Mouse (Mus musculus): ENCODE results near the gene Igf2r.

Igf2r gene

DNA sequence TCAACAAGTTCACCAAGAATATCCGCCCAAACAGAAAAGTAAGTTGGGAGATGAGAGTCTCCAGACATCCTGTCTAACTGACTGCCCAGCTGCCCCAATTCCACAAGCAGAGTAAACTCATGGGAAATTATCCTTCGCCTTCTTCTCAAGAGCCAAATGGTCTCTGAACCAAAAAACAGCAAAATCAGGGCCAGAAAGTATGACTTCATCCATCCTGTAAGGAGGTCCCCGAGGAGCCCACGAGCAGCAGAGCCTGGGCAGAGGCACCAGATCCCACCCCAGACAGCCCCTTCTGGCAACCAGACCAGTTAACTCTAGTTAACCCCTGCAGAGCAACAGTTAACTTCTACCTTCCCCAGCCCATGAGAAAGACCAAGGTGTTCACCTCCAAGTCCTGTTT is 29.9 kb downstream of the Igf2r start:
- H3K4me3 ChIP-seq (replicated peaks; ENCODE audit: low read length) = no peak overlapping the region
- H3K9me3 ChIP-seq (ENCODE audit: low read length) = peaks cover 78% of the 10 kb centered on the region
- peaks cover 25% of the 10 kb centered on the region for H3K27me3 ChIP-seq (ENCODE audit: insufficient read depth, low read length)
- no peak for TF ChIP-seq POU5F1 (IDR thresholded peaks at IDR 0.05; ENCODE audit: borderline replicate concordance, low read length)
- TF ChIP-seq NANOG (IDR thresholded peaks at IDR 0.05; ENCODE audit: borderline replicate concordance, low read length) = no peak
- no peak for TF ChIP-seq CTCF (conservative IDR thresholded peaks at IDR 0.05; ENCODE audit: low read length)
- peaks cover 8% of the 10 kb centered on the region for H3K4me1 ChIP-seq (replicated peaks; ENCODE audit: low read depth, low read length)
- H3K36me3 ChIP-seq (ENCODE audit: insufficient read depth, low read length) = peaks cover 58% of the 10 kb centered on the region

GRCm38 (mm10) chr17:12737934-12738333 is 31.5 kb downstream of the Igf2r start:
- TF ChIP-seq POU5F1 (IDR thresholded peaks at IDR 0.05; ENCODE audit: borderline replicate concordance, low read length) = no peak
- TF ChIP-seq CTCF (conservative IDR thresholded peaks at IDR 0.05; ENCODE audit: low read length) = no peak
- no peak for TF ChIP-seq NANOG (IDR thresholded peaks at IDR 0.05; ENCODE audit: borderline replicate concordance, low read length)
- Histone ChIP-seq H3K4me3 (replicated peaks; ENCODE audit: low read length) (no peak overlapping the region), H3K9me3 (ENCODE audit: low read length) (peaks cover 77% of the 10 kb centered on the region), H3K4me1 (replicated peaks; ENCODE audit: low read depth, low read length) (peaks cover 8% of the 10 kb centered on the region), H3K27me3 (ENCODE audit: insufficient read depth, low read length) (peaks cover 18% of the 10 kb centered on the region), H3K36me3 (ENCODE audit: insufficient read depth, low read length) (peaks cover 62% of the 10 kb centered on the region)

DNA sequence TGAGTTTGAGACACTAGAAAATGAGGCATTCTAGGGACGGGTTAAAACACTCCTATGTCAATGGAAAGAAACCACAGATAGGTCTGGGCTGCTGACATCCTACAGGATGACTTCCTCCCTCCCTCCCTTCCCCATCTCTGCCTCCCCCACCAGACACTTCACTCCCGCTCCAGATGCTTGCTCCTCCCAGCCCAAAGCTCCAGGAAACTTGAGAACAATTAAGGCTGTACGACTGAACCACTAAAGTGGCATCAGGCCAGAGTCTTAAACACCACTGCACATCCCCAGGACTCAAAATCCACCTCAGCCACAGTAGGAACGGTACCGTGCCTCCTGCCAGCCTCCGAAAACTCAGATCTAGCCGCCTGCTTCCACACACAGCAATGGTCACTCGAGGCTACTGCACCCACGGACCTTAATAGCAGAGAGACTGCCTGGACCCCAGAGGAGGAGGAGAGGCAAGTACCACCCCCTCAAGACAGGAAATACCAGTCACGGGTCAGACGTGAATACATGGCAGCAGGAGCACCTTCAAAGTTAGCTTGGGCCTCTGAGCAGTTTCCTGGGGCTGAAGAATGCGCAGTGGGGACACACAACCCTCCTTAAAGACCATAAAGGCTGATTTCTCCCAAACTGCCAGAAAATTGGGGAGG is 35.1 kb downstream of the Igf2r start:
- TF ChIP-seq POU5F1 (IDR thresholded peaks at IDR 0.05; ENCODE audit: borderline replicate concordance, low read length) (no peak), NANOG (IDR thresholded peaks at IDR 0.05; ENCODE audit: borderline replicate concordance, low read length) (no peak), CTCF (conservative IDR thresholded peaks at IDR 0.05; ENCODE audit: low read length) (no peak)

GRCm38 (mm10) chr17:12733128-12733527 is 36.3 kb downstream of the Igf2r start:
- no peak overlapping the region for H3K4me3 ChIP-seq (replicated peaks; ENCODE audit: low read length)
- no peak for TF ChIP-seq POU5F1 (IDR thresholded peaks at IDR 0.05; ENCODE audit: borderline replicate concordance, low read length)
- no peaks in the 10 kb centered on the region for H3K27me3 ChIP-seq (ENCODE audit: insufficient read depth, low read length)
- H3K9me3 ChIP-seq (ENCODE audit: low read length) = peaks cover 45% of the 10 kb centered on the region
- 0 out of 2 replicates have a peak, but pooled peaks cover 3% of the 10 kb centered on the region for H3K4me1 ChIP-seq (replicated peaks; ENCODE audit: low read depth, low read length)
- peaks cover 81% of the 10 kb centered on the region for H3K36me3 ChIP-seq (ENCODE audit: insufficient read depth, low read length)

More for the DNA sequence above, 35.1 kb downstream of the Igf2r start:
- Histone ChIP-seq H3K4me1 (replicated peaks; ENCODE audit: low read depth, low read length) (0 out of 2 replicates have a peak, but pooled peaks cover 3% of the 10 kb centered on the region), H3K27me3 (ENCODE audit: insufficient read depth, low read length) (no peaks in the 10 kb centered on the region), H3K4me3 (replicated peaks; ENCODE audit: low read length) (no peak overlapping the region), H3K9me3 (ENCODE audit: low read length) (peaks cover 49% of the 10 kb centered on the region), H3K36me3 (ENCODE audit: insufficient read depth, low read length) (peaks cover 85% of the 10 kb centered on the region)

GRCm38 (mm10) chr17:12728536-12728935 is 40.9 kb downstream of the Igf2r start:
- Histone ChIP-seq H3K27me3 (ENCODE audit: insufficient read depth, low read length) (no peaks in the 10 kb centered on the region), H3K36me3 (ENCODE audit: insufficient read depth, low read length) (peaks cover 79% of the 10 kb centered on the region), H3K4me1 (replicated peaks; ENCODE audit: low read depth, low read length) (0 out of 2 replicates have a peak, but pooled peaks cover 3% of the 10 kb centered on the region), H3K4me3 (replicated peaks; ENCODE audit: low read length) (no peak overlapping the region), H3K9me3 (ENCODE audit: low read length) (peaks cover 10% of the 10 kb centered on the region; the same call in 1 of the 2 replicates)
- TF ChIP-seq CTCF (conservative IDR thresholded peaks at IDR 0.05; ENCODE audit: low read length) (no peak), NANOG (IDR thresholded peaks at IDR 0.05; ENCODE audit: borderline replicate concordance, low read length) (no peak), POU5F1 (IDR thresholded peaks at IDR 0.05; ENCODE audit: borderline replicate concordance, low read length) (no peak)

DNA sequence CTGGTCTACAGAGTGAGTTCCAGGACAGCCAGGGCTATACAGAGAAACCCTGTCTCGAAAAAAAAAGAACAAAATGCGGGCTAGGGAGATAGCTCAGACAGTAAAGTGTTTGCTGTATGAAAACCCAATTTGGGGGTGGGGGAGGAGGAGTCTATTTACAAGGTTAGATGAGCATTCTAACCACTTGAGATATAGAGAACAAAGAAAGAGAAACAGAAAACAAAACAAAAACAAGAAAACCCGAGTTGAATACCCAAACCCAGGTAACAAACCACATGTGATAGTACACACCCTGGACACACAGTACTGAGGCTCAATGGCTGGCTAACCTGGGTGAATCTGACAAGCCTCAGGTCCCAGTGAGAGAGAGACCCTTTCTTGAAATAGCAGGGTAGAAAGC is 41.7 kb downstream of the Igf2r start:
- 0 out of 2 replicates have a peak, but pooled peaks cover 3% of the 10 kb centered on the region for H3K4me1 ChIP-seq (replicated peaks; ENCODE audit: low read depth, low read length)
- H3K9me3 ChIP-seq (ENCODE audit: low read length) = peaks cover 3% of the 10 kb centered on the region; the same call in 1 of the 2 replicates
- H3K27me3 ChIP-seq (ENCODE audit: insufficient read depth, low read length) = no peaks in the 10 kb centered on the region
- H3K36me3 ChIP-seq (ENCODE audit: insufficient read depth, low read length) = peaks cover 77% of the 10 kb centered on the region
- H3K4me3 ChIP-seq (replicated peaks; ENCODE audit: low read length) = no peak overlapping the region
- TF ChIP-seq POU5F1 (IDR thresholded peaks at IDR 0.05; ENCODE audit: borderline replicate concordance, low read length) (no peak), CTCF (conservative IDR thresholded peaks at IDR 0.05; ENCODE audit: low read length) (no peak), NANOG (IDR thresholded peaks at IDR 0.05; ENCODE audit: borderline replicate concordance, low read length) (no peak)

- TF ChIP-seq POU5F1 (IDR thresholded peaks at IDR 0.05; ENCODE audit: borderline replicate concordance, low read length) (no peak), CTCF (conservative IDR thresholded peaks at IDR 0.05; ENCODE audit: low read length) (no peak), NANOG (IDR thresholded peaks at IDR 0.05; ENCODE audit: borderline replicate concordance, low read length) (no peak)
- 0 out of 2 replicates have a peak, but pooled peaks cover 3% of the 10 kb centered on the region for H3K4me1 ChIP-seq (replicated peaks; ENCODE audit: low read depth, low read length)
- H3K36me3 ChIP-seq (ENCODE audit: insufficient read depth, low read length) = peaks cover 79% of the 10 kb centered on the region
- no peak overlapping the region for H3K4me3 ChIP-seq (replicated peaks; ENCODE audit: low read length)
- H3K27me3 ChIP-seq (ENCODE audit: insufficient read depth, low read length) = no peaks in the 10 kb centered on the region
- no peaks in the 10 kb centered on the region for H3K9me3 ChIP-seq (ENCODE audit: low read length)
Measured at GRCm38 (mm10) chr17:12725871-12726270, 43.6 kb downstream of the Igf2r start.

GRCm38 (mm10) chr17:12724767-12725744 is 44.4 kb downstream of the Igf2r start:
- H3K9me3 ChIP-seq (ENCODE audit: low read length) = no peaks in the 10 kb centered on the region
- TF ChIP-seq CTCF (conservative IDR thresholded peaks at IDR 0.05; ENCODE audit: low read length) (no peak), NANOG (IDR thresholded peaks at IDR 0.05; ENCODE audit: borderline replicate concordance, low read length) (no peak), POU5F1 (IDR thresholded peaks at IDR 0.05; ENCODE audit: borderline replicate concordance, low read length) (no peak)
- H3K4me1 ChIP-seq (replicated peaks; ENCODE audit: low read depth, low read length) = no peaks in the 10 kb centered on the region
- no peaks in the 10 kb centered on the region for H3K27me3 ChIP-seq (ENCODE audit: insufficient read depth, low read length)
- H3K4me3 ChIP-seq (replicated peaks; ENCODE audit: low read length) = no peak overlapping the region
- peaks cover 79% of the 10 kb centered on the region for H3K36me3 ChIP-seq (ENCODE audit: insufficient read depth, low read length)
